Mouse (Mus musculus) frontal cortex, postnatal 25 days (tissue): ENCODE measurements around the gene C87436.

Experiments
- DNase-seq, 2 experiments: peaks; one replicate each; pipeline ENCODE4 v3.0.0; 2022; ENCODE audit warnings: low spot score in 2 of 2

C87436 gene

GRCm38 (mm10) chr6:86510979-86511378 is 72.8 kb downstream of the C87436 start:
- DNase-seq = no peak

GRCm38 (mm10) chr6:86513296-86513695 is 75.1 kb downstream of the C87436 start:
- DNase-seq = no peak

GRCm38 (mm10) chr6:86516021-86516420 is 77.8 kb downstream of the C87436 start:
- no peak for DNase-seq

GRCm38 (mm10) chr6:86519767-86520345 is 81.7 kb downstream of the C87436 start:
- no peak for DNase-seq

GRCm38 (mm10) chr6:86522001-86522911 is 84.1 kb downstream of the C87436 start:
- no peak for DNase-seq
